Mouse (Mus musculus): ENCODE results near the gene Gata3. TPM values are rescaled to one million over a fixed set of nuclear protein-coding genes. Genes with fewer than 3 reads are reported as not detected.

Gene Gata3
- polyA plus RNA-seq, 1 experiment from 2014 or later: 4.6 TPM

GRCm38 (mm10) chr2:9884533-9885216 is 5.2 kb downstream of the Gata3 start:
- Histone ChIP-seq H3K4me3 (replicated peaks) (0 out of 2 replicates have a peak overlapping the region, but pooled peaks have one; percentile 11), H3K9me3 (no peaks in the 10 kb centered on the region), H3K4me1 (peaks cover 19% of the 10 kb centered on the region; the same call in 1 of the 2 replicates), H3K36me3 (no peaks in the 10 kb centered on the region), H3K27ac (no peak overlapping the region), H3K27me3 (replicated peaks) (peaks cover 90% of the 10 kb centered on the region), H3K9ac (no peak overlapping the region), H3K4me2 (0 out of 2 replicates have a peak overlapping the region, but pooled peaks have one; percentile 47)
- 7% methylated on average over 15 of the region's 15 CpGs for WGBS
- ATAC-seq (ENCODE audit: insufficient read depth, low FRiP score, low read depth): no peak

- no peak for ATAC-seq (ENCODE audit: insufficient read depth, low FRiP score, low read depth)
- H3K9ac ChIP-seq: no peak overlapping the region
- no peaks in the 10 kb centered on the region for H3K36me3 ChIP-seq
- H3K27ac ChIP-seq: no peak overlapping the region
- peaks cover 84% of the 10 kb centered on the region for H3K27me3 ChIP-seq (replicated peaks)
- peaks cover 19% of the 10 kb centered on the region; the same call in 1 of the 2 replicates for H3K4me1 ChIP-seq
- 0 out of 2 replicates have a peak overlapping the region, but pooled peaks have one; percentile 11 for H3K4me3 ChIP-seq (replicated peaks)
- no peaks in the 10 kb centered on the region for H3K9me3 ChIP-seq
- H3K4me2 ChIP-seq: peak overlapping the region; percentile 47; the same call in 1 of the 2 replicates
- 1% methylated on average over 27 of the region's 27 CpGs for WGBS
These were observed 5.9 kb downstream of the Gata3 start for GRCm38 (mm10) chr2:9883803-9884532.

GRCm38 (mm10) chr2:9882926-9883802 is 6.7 kb downstream of the Gata3 start:
- H3K36me3 ChIP-seq: no peaks in the 10 kb centered on the region
- peak overlapping the region; percentile 47 for H3K4me2 ChIP-seq
- no peaks in the 10 kb centered on the region for H3K9me3 ChIP-seq
- H3K9ac ChIP-seq: no peak overlapping the region
- no peak for ATAC-seq (ENCODE audit: insufficient read depth, low FRiP score, low read depth)
- H3K4me1 ChIP-seq: peaks cover 20% of the 10 kb centered on the region
- H3K27me3 ChIP-seq (replicated peaks): peaks cover 78% of the 10 kb centered on the region
- WGBS: 1% methylated on average over 43 of the region's 43 CpGs
- no peak overlapping the region for H3K27ac ChIP-seq
- peak overlapping the region; percentile 20 for H3K4me3 ChIP-seq (replicated peaks)

- under 1% methylated on average over 39 of the region's 39 CpGs for WGBS
- no peak for ATAC-seq (ENCODE audit: insufficient read depth, low FRiP score, low read depth)
- Histone ChIP-seq H3K27ac (no peak overlapping the region), H3K4me2 (peak overlapping the region; percentile 47), H3K4me3 (replicated peaks) (peak overlapping the region; percentile 20), H3K27me3 (replicated peaks) (peaks cover 71% of the 10 kb centered on the region), H3K9me3 (no peaks in the 10 kb centered on the region), H3K4me1 (peaks cover 24% of the 10 kb centered on the region), H3K9ac (no peak overlapping the region), H3K36me3 (no peaks in the 10 kb centered on the region)
These were observed 7.4 kb downstream of the Gata3 start for GRCm38 (mm10) chr2:9882371-9882925.

- no peak for ATAC-seq (ENCODE audit: insufficient read depth, low FRiP score, low read depth)
- H3K4me1 ChIP-seq: peaks cover 24% of the 10 kb centered on the region
- H3K27ac ChIP-seq: no peak overlapping the region
- peaks cover 66% of the 10 kb centered on the region for H3K27me3 ChIP-seq (replicated peaks)
- H3K9me3 ChIP-seq: no peaks in the 10 kb centered on the region
- WGBS: 5% methylated on average over 13 of the region's 13 CpGs
- H3K4me3 ChIP-seq (replicated peaks): peak overlapping the region; percentile 30; the same call in 1 of the 2 replicates
- no peaks in the 10 kb centered on the region for H3K36me3 ChIP-seq
- H3K9ac ChIP-seq: no peak overlapping the region
- peak overlapping the region; percentile 49 for H3K4me2 ChIP-seq
These were observed 8.2 kb downstream of the Gata3 start for GRCm38 (mm10) chr2:9881611-9882023.

- Histone ChIP-seq H3K27ac (no peak within 1 kb of the TSS), H3K4me1 (peaks cover 24% of the 10 kb centered on the region), H3K27me3 (replicated peaks) (peaks cover 64% of the 10 kb centered on the region), H3K4me3 (replicated peaks) (peak within 1 kb of the TSS; percentile 30), H3K9me3 (no peaks in the 10 kb centered on the region), H3K4me2 (peak within 1 kb of the TSS; percentile 92), H3K36me3 (no peaks in the 10 kb centered on the region), H3K9ac (no peak within 1 kb of the TSS)
- ATAC-seq (ENCODE audit: insufficient read depth, low FRiP score, low read depth): no peak
- WGBS: 3% methylated on average over 32 of the region's 35 CpGs
These were observed 8.7 kb downstream of the Gata3 start, which contains the start of gene 4930412O13Rik for GRCm38 (mm10) chr2:9881051-9881591. 4930412O13Rik (plus strand) TSS chr2:9881252.

- no peak overlapping the region for H3K9ac ChIP-seq
- 6% methylated on average over 11 of the region's 11 CpGs for WGBS
- no peaks in the 10 kb centered on the region for H3K9me3 ChIP-seq
- H3K4me3 ChIP-seq (replicated peaks): peak overlapping the region; percentile 9; the same call in 1 of the 2 replicates
- H3K36me3 ChIP-seq: no peaks in the 10 kb centered on the region
- no peak overlapping the region for H3K27ac ChIP-seq
- H3K27me3 ChIP-seq (replicated peaks): peaks cover 63% of the 10 kb centered on the region
- no peak for ATAC-seq (ENCODE audit: insufficient read depth, low FRiP score, low read depth)
- H3K4me2 ChIP-seq: 0 out of 2 replicates have a peak overlapping the region, but pooled peaks have one; percentile 92
- H3K4me1 ChIP-seq: peaks cover 24% of the 10 kb centered on the region
These were observed 9.6 kb downstream of the Gata3 start for GRCm38 (mm10) chr2:9880271-9880670.

- peak overlapping the region; percentile 92 for H3K4me2 ChIP-seq
- under 1% methylated on average over 21 of the region's 21 CpGs for WGBS
- H3K36me3 ChIP-seq: no peaks in the 10 kb centered on the region
- H3K27ac ChIP-seq: no peak overlapping the region
- ATAC-seq (ENCODE audit: insufficient read depth, low FRiP score, low read depth): peak; percentile 95
- peaks cover 63% of the 10 kb centered on the region for H3K27me3 ChIP-seq (replicated peaks)
- peak overlapping the region; percentile 48 for H3K4me3 ChIP-seq (replicated peaks)
- peaks cover 26% of the 10 kb centered on the region for H3K4me1 ChIP-seq
- peak overlapping the region; percentile 19; the same call in 1 of the 2 replicates for H3K9ac ChIP-seq
- no peaks in the 10 kb centered on the region for H3K9me3 ChIP-seq
These were observed 10.3 kb downstream of the Gata3 start for GRCm38 (mm10) chr2:9879493-9879892.

GRCm38 (mm10) chr2:9879092-9879491 is 10.7 kb downstream of the Gata3 start:
- ATAC-seq (ENCODE audit: insufficient read depth, low FRiP score, low read depth): no peak
- WGBS: under 1% methylated on average over 22 of the region's 22 CpGs
- H3K4me2 ChIP-seq: peak overlapping the region; percentile 92
- peaks cover 63% of the 10 kb centered on the region for H3K27me3 ChIP-seq (replicated peaks)
- no peaks in the 10 kb centered on the region for H3K36me3 ChIP-seq
- H3K4me1 ChIP-seq: peaks cover 27% of the 10 kb centered on the region
- no peaks in the 10 kb centered on the region for H3K9me3 ChIP-seq
- peak overlapping the region; percentile 48 for H3K4me3 ChIP-seq (replicated peaks)
- peak overlapping the region; percentile 19; the same call in 1 of the 2 replicates for H3K9ac ChIP-seq
- no peak overlapping the region for H3K27ac ChIP-seq

GRCm38 (mm10) chr2:9878564-9879081 is 11.2 kb downstream of the Gata3 start:
- H3K4me1 ChIP-seq: peaks cover 27% of the 10 kb centered on the region
- no peaks in the 10 kb centered on the region for H3K36me3 ChIP-seq
- peak overlapping the region; percentile 92 for H3K4me2 ChIP-seq
- no peak for ATAC-seq (ENCODE audit: insufficient read depth, low FRiP score, low read depth)
- peaks cover 63% of the 10 kb centered on the region for H3K27me3 ChIP-seq (replicated peaks)
- no peaks in the 10 kb centered on the region for H3K9me3 ChIP-seq
- H3K9ac ChIP-seq: no peak overlapping the region
- H3K4me3 ChIP-seq (replicated peaks): peak overlapping the region; percentile 48
- under 1% methylated on average over 24 of the region's 33 CpGs for WGBS
- H3K27ac ChIP-seq: no peak overlapping the region

Data from stomach, embryonic 15.5 days (tissue).